Mouse (Mus musculus): Measurements from ENCODE around the gene 4931406C07Rik.

4931406C07Rik gene

DNA sequence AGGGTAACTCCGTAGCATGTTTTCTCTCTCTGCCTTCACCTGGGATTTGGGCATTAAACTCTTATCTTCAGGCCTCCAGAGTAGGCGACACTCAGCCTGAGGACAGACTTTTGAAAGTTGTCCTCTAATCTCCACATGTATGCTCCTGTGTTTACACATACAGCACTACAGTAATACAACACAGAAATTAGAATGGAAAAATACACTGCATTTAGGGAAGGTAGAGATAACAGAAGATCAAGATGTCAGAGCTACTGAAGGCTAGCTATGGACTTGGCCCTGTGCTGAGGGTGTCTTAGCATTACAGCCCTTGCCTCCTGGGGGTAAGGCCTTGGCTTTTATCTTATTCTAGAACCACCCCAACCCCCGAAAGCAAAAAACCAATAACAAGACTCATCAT is 17.8 kb downstream of the 4931406C07Rik start:
- DNase-seq (ENCODE audit: low spot score in 2 of 2): no peak

DNA sequence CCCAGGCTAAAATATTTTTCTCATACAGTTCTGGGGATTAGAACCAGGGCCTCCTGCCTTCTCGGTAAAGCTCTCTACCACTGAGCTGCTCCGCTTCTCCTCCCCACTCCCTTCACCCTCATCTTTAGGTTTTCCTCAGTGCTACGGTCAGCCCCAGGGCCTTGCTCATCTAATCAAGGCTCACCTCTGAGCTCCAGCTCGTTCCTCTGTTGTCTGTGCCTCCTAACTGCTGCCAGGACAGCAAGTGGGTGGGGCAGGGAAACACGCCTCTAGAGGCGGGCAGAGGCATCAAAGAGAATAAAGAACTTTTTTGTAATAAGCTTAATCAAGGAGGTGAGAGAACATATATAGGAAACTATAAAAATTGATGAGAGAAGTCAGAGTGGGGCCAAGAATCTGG is 18.4 kb downstream of the 4931406C07Rik start:
- no peak for DNase-seq (ENCODE audit: low spot score in 2 of 2)

- DNase-seq (ENCODE audit: low spot score in 2 of 2): no peak
Measured at GRCm38 (mm10) chr9:15285443-15285842, 20.8 kb downstream of the 4931406C07Rik start.

- DNase-seq (ENCODE audit: low spot score in 2 of 2): peak in 1 of 2 experiments; percentile 8
Measured at GRCm38 (mm10) chr9:15280491-15280879, 25.8 kb downstream of the 4931406C07Rik start.

- DNase-seq (ENCODE audit: low spot score in 2 of 2): peak; percentile 92
Measured at GRCm38 (mm10) chr9:15279649-15280490, 26.4 kb downstream of the 4931406C07Rik start, which contains the start of gene Med17. TSS of gene Med17 (minus strand) at chr9:15279931.

DNA sequence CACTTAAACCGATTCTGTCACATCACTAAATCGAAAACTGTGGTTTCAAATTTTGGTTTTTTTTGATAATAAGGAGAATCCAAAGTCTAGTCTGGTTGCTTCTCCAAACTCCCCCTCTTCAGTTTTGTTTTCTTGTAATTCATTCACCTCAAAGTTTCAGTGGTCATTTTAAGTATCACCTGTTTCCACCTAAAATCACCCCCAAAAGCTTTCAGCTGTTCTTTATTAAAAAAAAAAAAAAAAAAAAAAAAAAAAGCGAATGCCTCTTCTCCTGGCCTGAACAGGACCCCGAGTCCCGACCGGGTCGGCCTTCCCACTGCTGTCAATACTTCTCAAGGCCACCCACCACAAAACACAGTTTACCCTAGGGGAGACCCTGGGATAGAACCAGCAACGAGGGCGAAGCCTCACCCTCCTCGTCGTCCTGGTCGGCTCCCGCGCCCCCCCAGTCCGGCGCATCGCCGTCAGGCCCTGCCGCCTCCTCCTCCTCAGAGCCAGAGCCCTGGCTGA is 27.1 kb downstream of the 4931406C07Rik start:
- DNase-seq (ENCODE audit: low spot score in 2 of 2): no peak

GRCm38 (mm10) chr9:15278343-15278742 is 27.9 kb downstream of the 4931406C07Rik start:
- no peak for DNase-seq (ENCODE audit: low spot score in 2 of 2)

GRCm38 (mm10) chr9:15276855-15277254 is 29.4 kb downstream of the 4931406C07Rik start:
- no peak for DNase-seq (ENCODE audit: low spot score in 2 of 2)

- no peak for DNase-seq (ENCODE audit: low spot score in 2 of 2)
Measured at GRCm38 (mm10) chr9:15273981-15274380, 32.3 kb downstream of the 4931406C07Rik start.

DNA sequence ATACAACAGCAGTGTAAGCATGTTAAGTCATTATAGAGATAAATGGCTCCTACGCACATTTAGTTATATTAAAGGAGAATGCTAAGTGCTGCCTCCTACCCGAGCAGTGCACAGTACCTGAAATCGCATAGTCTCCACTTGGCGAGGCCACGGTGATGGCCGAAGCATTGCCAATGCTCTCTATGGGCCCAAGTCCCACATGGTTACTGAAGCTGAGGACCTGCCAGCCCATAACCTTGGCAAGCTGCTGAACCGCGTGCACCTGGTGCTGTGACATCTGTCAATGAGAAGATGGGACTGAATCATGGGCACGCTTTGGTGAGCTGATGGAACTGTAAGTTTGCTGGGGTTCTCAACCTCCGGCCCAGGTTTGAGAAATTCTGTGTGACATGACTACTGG is 42.8 kb downstream of the 4931406C07Rik start:
- DNase-seq (ENCODE audit: low spot score in 2 of 2): no peak

GRCm38 (mm10) chr9:15261980-15262379 is 44.3 kb downstream of the 4931406C07Rik start:
- DNase-seq (ENCODE audit: low spot score in 2 of 2): no peak

DNA sequence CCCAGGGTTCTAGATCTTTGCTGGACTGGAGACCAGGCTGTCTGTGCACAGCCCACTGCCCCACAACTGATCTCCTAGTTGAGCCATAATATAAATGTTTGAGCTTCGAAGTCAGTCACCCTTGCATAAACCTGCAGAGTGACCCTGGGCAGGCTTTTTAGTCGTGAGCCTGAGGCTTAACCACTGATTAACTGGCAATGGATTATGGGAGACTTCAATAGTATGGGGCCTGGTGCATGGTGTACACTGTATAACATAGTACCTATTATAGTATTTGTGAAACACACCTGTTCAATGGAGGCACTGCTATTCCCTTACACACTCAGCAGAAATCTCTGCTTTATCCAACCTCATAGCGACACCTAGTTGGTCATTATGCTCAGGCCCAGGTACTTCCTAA is 50.0 kb downstream of the 4931406C07Rik start:
- DNase-seq (ENCODE audit: low spot score in 2 of 2): no peak

GRCm38 (mm10) chr9:15254501-15254900 is 51.7 kb downstream of the 4931406C07Rik start:
- DNase-seq (ENCODE audit: low spot score in 2 of 2): no peak

- no peak for DNase-seq (ENCODE audit: low spot score in 2 of 2)
Measured at GRCm38 (mm10) chr9:15252196-15252595, 54.1 kb downstream of the 4931406C07Rik start.

- no peak for DNase-seq (ENCODE audit: low spot score in 2 of 2)
Measured at GRCm38 (mm10) chr9:15250376-15250775, 55.9 kb downstream of the 4931406C07Rik start.

DNA sequence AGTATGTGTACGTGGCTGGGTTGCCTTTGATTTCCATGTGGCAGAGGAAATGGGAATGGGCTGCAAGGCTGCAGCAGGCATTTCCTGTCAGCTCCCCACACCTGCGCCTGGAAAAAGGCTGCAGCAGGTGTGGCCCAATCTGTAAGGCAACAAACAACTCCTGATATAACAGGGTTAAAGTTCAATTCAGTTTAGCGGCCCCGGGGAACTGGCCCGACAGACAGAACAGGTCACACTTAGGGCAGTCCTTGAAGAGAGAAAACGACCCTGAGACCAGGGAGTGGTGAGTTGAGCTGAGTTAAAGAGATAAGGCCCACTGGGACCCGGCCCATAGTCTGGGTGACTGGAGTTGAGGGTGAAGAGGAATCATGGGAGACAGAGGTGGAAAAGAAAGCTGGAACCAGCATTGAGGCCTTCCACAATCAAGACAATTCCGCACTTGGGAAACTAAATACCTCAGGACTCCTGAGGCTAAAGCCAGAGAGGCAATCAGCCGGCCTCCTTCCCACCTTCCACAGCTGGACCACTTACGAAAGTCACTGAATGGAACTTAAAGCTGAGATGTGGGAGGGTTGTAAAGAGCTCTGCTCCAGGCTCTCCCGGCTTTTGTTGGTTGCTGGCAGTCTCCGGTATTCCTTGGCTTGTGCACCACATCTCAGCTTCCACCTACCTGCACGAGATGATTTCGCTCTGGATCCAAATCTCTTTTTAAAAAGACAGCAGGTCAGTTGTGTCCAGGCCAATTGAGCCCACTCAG is 60.8 kb downstream of the 4931406C07Rik start:
- no peak for DNase-seq (ENCODE audit: low spot score in 2 of 2)

DNA sequence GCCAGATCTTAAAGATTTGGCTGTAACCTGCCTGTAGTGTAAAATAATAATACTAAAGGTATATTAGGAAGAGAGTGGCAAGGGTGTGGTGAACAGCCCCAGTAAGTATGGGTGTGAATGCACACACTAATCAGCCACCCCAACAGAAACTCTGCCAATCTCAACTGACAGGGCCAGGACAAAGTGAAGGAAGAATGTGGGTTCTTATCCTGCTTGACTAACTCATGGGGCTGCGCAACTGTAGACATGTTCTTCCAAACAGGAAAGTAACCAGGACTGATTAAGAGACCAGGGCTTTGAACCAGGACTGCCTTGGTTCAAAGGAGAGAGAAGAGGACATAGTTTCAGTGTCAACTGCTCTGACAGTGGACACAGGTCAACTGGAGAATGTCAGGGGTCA is 64.1 kb downstream of the 4931406C07Rik start:
- no peak for DNase-seq (ENCODE audit: low spot score in 2 of 2)

DNA sequence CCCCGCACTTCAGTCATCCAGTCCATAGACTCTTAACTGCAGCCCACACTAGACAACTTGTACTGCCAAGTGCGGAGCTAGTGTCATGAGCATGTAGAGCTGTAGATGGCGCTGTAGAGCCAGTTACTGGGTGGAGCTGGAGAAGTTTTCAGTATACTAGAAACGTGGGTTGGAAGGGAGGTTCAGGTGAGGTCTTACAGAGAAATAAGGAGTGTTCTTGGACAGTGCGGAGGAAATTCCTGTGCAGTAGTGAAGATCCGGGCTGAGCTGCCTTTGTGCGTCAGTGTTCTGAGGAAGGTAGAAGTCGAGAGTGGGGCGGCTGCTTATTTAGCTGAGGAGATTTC is 64.7 kb downstream of the 4931406C07Rik start:
- DNase-seq (ENCODE audit: low spot score in 2 of 2): peak; percentile 6 to 7

- DNase-seq (ENCODE audit: low spot score in 2 of 2): no peak
Measured at GRCm38 (mm10) chr9:15240863-15241595, 65.2 kb downstream of the 4931406C07Rik start.

GRCm38 (mm10) chr9:15240006-15240405 is 66.2 kb downstream of the 4931406C07Rik start:
- no peak for DNase-seq (ENCODE audit: low spot score in 2 of 2)

DNA sequence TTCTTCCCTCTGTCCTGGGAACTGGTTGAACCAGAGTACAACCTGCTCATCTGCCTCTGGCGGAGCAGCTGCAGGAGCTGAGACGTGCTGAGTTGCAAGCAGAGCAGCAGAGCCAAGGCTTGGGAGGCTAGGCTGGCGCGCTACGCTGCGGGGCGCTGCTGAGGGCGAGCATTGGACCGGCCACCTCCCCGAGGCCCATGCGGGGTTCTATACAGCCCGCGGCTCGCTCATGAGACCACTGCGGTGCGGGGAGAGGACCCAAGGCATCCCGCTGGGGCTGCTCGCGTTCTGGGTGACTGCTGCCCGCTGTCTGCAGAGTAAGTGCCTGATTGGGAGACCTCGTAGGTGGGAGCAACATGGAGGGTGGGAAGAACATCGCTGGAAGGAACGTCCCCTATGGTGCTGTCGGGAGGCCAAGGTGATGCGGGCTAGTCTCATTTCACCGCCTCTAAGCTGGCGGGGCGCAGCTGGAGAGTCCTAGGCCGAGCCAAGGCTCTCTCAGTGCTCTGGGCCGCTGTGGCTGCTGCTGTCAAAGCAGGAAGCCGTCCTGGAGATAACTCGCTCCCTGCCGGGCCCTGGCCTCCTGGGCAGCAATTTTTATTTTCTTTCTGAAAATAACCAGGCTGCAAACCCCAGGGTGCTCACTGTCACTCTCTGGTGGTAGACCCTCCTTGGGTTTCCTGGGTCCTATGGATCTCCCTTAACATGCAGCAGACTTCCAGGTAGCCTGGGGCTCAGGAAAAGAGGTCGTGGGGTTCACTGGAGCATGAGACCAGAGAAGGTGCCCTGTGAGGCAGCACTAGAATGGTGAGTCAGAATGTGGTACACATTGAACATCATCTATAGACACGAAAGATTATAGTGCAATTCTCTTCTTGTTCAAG is 67.0 kb downstream of the 4931406C07Rik start, which contains the start of gene Vstm5:
Gene Vstm5, plus strand, starts transcription at position 4 of the 884 bp plus-strand sequence.
- no peak for DNase-seq (ENCODE audit: low spot score in 2 of 2)
